Mouse (Mus musculus) bone marrow macrophage, adult 2 months (primary cell): ENCODE results near the gene Dcps. TPM values are rescaled to one million over a fixed set of nuclear protein-coding genes. Genes with fewer than 3 reads are reported as not detected.
"Not testable (repeated sequence)": the region's sequence is repeated elsewhere in the genome, so short reads cannot be mapped to it uniquely, and the experiment has no call there.

Experiments used
- H3K27ac ChIP-seq: 2 replicates; pipeline ENCODE4 v1.5.1; 2012; ENCODE audit warnings: low read depth, low read length; ENCODE audit not compliant: insufficient read depth
- H3K4me1 ChIP-seq: 2 replicates; pipeline ENCODE4 v1.6.1; 2012; ENCODE audit warnings: low read length; ENCODE audit not compliant: control insufficient read depth, insufficient read depth
- H3K4me3 ChIP-seq: 2 replicates; pipeline ENCODE4 v1.5.1; 2012; ENCODE audit warnings: mild to moderate bottlenecking, low read length, moderate library complexity; ENCODE audit not compliant: insufficient read depth
- CTCF ChIP-seq: IDR thresholded peaks from 2 replicates; pipeline ENCODE4 v1.5.1; 2012; ENCODE audit warnings: low read depth, mild to moderate bottlenecking, low read length, moderate library complexity
- POLR2A ChIP-seq: IDR thresholded peaks from 2 replicates; pipeline ENCODE4 v1.6.1; 2012; ENCODE audit warnings: mild to moderate bottlenecking, low read depth, low read length, borderline replicate concordance
- polyA plus RNA-seq: library from polyadenylated mRNA; stranded (reverse); fragments of >200 nt; gene quantifications from 2 replicates; pipeline ENCODE4 v1.2.4, GENCODE M21; 2012; ENCODE audit not compliant: missing spikeins, insufficient read depth, insufficient read length

Gene Dcps
- polyA plus RNA-seq, 1 experiment, result 24.3 TPM

DNA sequence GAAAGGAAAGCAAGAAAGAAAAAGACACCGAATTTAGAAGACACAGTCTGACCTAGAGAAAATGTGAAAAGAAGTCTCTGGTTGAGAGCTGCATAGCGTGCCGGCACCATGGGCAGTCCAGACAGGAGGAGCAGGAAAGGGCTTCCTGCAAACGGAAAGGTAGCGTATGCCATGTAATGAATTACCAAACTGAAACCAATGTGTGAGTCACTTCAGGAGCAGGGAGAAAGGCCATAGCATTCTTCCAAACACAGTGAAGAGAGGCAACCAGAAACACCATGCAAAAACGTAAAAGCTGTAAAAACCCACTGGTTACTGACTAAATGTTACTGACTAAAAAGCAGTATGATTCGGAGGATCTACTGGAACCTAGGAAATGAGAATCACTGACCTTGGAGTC, 14.1 kb downstream of the Dcps start:
- H3K4me1 ChIP-seq, result no peaks in the 10 kb centered on the region
- no peak overlapping the region for H3K27ac ChIP-seq
- TF ChIP-seq POLR2A, result no peak
- TF ChIP-seq CTCF, result no peak
- H3K4me3 ChIP-seq, result no peak overlapping the region

DNA sequence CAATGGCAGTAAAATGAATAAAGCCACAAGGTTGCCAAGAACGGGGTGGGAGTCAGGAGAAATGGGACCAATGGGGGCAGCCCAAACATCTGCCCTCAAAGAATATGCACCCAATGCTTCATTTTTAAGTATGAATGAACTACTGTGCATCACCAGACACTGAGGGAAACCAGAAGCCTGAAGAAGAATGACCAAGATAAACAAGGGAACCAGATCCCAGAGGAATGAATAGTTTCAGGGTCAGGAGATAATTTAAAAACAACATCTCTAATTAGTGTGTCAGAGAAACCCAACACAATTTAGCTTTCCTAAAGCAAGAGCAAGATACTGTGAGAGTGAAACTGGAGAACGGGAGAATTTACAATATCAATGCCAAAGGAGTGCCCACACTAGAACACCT, 15.2 kb downstream of the Dcps start:
- H3K4me3 ChIP-seq, result no peak overlapping the region
- no peak overlapping the region for H3K27ac ChIP-seq
- no peaks in the 10 kb centered on the region for H3K4me1 ChIP-seq
- no peak for TF ChIP-seq POLR2A
- no peak for TF ChIP-seq CTCF

DNA sequence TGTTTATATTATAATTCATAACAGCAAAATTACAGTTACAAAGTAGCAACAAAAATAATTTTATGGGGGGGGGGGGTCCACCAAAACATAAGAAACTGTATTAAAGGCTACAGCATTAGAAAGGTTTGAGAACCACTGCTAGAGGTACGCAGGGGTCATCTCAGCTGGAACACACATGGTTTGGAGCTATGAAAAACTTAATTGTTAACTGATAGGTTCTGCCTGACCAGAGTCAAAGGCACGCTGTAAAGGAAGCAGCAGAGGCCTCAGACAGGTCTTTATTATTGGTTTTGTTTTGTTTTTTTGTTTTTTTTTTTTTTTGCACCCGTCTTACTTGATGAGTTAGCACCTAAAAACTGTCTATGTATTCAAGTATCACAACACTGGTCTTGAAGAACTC, 17.4 kb downstream of the Dcps start:
- H3K4me1 ChIP-seq, result no peaks in the 10 kb centered on the region

DNA sequence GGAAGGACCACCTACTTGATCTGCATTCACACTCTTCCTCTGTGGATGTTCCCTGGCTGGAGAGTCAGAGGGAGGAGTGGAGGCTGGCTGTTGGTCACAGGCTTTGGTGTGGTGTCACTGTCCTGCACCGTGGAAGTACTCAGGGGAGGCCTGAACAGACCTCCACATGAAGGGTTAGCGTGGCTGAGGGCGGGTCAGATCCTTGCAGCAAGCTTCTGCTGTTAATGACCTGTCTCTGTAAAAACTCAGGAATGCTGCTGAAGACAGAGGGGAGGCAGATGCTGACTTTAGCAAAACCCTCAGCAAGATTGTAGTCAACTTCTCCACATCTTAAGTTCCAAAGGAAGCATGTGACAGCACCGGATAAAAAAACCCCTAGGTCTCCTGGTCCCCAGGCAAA, 19.0 kb downstream of the Dcps start:
- Histone ChIP-seq H3K4me3 (no peak overlapping the region), H3K4me1 (no peaks in the 10 kb centered on the region), H3K27ac (no peak overlapping the region)
- TF ChIP-seq POLR2A, result no peak
- no peak for TF ChIP-seq CTCF

More for the DNA sequence above, 17.4 kb downstream of the Dcps start:
- H3K27ac ChIP-seq, result no peak overlapping the region
- no peak overlapping the region for H3K4me3 ChIP-seq
- no peak for TF ChIP-seq CTCF
- no peak for TF ChIP-seq POLR2A

DNA sequence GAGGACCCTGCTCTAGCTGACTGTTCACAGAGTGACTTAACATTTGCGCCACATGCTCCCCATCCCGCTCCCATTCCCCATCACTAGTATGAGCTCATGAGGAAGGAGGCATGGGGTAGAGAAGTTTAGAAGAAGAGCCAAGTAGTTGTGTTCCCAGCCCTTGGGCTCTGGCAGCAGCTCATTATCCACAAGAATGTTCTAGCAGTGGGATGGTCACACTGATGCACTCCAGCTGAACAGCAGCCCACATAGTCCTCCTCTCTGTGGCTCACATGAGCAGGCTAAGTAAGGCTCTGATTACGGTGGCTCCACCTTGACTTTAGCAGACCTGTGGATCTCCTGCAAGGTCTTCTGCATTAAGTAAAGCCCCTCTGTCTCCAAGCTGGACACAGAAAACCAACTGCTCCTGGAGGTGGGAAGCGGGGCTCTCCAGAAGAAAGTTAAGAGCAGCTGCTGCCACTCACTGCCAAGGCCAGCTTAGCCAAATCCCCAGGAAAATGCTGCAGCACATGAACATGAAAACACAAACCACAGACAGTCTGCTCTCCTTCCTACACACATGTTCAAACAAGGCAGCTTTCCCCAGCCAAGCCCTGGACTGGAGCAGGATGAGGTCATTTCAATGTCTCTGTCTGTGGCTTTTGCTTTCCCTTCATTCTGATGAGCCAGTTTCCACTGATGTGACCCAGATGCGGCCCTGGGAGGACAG, 19.7 kb downstream of the Dcps start:
- Histone ChIP-seq H3K27ac (no peak overlapping the region), H3K4me1 (no peaks in the 10 kb centered on the region), H3K4me3 (no peak overlapping the region)
- no peak for TF ChIP-seq CTCF
- no peak for TF ChIP-seq POLR2A

DNA sequence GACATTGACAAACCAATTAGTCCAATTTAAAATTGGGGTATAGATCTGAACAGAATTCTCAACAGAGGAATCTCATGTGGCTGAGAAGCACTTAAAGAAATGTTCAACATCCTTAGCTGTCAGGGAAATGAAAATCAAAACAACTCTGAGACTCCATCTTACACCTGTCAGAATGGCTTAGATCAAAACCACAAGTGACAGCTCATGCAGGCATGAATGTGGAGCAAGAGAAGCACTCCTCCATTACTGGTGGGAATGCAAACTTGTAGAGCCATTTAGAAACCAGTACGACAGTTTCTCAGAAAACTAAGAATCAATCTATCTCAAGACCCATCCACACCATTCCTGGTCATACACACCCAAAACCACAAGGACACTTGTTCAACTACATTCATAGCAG, 22.9 kb downstream of the Dcps start:
- Histone ChIP-seq H3K4me1 (no peaks in the 10 kb centered on the region), H3K4me3 (no peak overlapping the region), H3K27ac (no peak overlapping the region)
- no peak for TF ChIP-seq POLR2A
- no peak for TF ChIP-seq CTCF

DNA sequence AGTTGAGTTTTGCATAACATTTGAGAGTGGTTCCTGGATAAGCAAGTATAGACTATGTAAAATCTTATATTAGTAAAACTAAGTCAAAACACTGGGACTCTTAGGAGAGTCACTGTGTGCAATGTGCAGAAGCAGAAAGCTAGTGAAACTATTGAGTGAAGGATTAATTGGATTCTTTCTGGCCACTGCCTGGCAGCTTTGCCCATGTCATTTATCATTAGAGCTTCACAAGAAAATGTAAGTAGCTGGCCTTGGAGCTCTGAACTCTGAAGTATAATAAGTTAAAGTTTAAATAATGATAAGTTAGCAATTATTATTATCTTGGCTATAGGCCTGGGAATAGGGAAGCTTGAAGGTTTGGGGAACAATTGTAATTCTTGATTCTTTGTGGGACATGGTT, 27.0 kb downstream of the Dcps start:
- H3K4me3 ChIP-seq, H3K27ac ChIP-seq, H3K4me1 ChIP-seq: not testable (repeated sequence)

DNA sequence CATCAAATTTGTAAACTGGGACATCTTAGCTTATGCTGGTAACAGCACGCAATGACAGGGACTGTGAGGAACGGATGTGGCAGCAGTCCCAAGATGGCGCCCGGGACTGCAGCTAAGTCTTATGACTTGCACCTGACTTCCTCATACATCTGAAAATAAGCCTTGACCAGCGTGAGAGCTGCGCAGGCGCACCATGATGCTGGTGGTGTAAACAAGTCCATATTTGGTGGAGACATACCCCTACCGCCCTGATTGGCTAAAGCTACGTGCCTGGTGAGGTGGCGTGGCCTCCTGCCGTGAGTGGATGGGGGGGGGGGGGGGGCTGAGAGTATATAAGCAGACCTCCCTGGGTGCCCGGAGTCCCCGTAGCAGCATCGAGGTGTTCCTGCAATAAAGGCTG, 28.6 kb downstream of the Dcps start:
- H3K4me3 ChIP-seq, H3K4me1 ChIP-seq, H3K27ac ChIP-seq: not testable (repeated sequence)

DNA sequence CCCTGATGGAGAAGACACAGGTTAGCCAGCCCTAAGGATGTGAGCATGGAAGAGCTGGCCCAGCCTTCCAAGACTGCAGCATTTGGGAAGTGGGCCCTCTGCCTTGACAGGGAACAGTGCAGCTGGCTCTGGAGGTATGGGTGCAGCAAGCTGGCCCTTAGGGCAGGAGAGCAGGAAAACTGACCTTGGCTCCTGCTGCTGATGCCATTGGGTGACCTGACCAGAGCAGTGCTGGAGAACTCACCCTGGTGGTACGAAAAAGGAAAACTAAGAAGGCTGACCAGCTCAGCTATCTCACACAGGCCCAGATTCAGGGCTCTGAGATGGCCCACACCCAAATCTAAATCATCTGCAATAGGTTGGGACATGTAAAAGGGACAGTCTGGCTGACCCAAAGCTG, 30.0 kb downstream of the Dcps start:
- Histone ChIP-seq H3K4me1 (no peaks in the 10 kb centered on the region), H3K27ac (no peak overlapping the region), H3K4me3 (no peak overlapping the region)
- TF ChIP-seq POLR2A, result no peak
- no peak for TF ChIP-seq CTCF

DNA sequence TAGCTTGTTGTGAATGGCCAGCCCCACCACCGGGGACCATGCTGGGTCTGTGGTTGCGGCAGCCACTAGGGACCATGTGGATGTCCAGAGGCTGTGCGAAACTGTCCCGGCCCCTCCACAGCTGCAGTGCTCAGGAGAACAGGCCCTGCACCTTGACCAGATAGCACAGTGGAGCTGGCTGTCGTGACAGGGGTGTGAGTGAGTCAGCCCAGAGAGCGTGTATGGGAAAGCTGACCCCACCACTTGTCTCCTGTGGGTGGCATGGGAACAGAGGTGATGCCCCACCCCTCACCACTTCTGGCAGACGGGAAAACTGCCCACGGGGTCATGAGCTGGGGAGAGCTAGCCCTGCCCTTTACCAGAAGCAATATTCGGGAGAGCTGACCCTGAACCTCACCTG, 30.7 kb downstream of the Dcps start:
- Histone ChIP-seq H3K4me3 (no peak overlapping the region), H3K27ac (no peak overlapping the region), H3K4me1 (no peaks in the 10 kb centered on the region)
- TF ChIP-seq POLR2A, result no peak
- no peak for TF ChIP-seq CTCF

DNA sequence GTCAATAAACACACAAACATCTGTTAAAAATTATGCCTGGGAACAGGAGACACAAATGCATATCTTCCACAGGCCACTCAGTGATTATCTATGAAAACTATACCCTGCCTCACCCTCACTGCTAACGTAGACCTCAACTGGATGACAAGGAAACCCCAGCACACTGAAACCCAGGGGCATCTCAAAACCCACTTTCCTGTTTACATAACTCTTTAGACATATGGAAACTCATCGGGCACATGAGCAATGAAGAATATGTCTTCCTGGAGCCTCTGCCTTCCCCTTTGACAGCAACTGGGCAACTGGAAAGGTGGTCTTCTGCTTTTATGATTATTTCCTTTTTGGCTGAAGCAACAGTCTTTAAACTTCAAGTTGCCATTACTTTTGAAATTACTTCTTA, 33.6 kb downstream of the Dcps start:
- no peak for TF ChIP-seq CTCF
- TF ChIP-seq POLR2A, result no peak
- Histone ChIP-seq H3K27ac (no peak overlapping the region), H3K4me3 (no peak overlapping the region), H3K4me1 (no peaks in the 10 kb centered on the region)
